Mouse (Mus musculus) lung, adult 2 months (tissue): ENCODE measurements around the gene Rab11a.

Experiments
- CTCF ChIP-seq: fragments of 200-500 bp; IDR thresholded peaks from 2 replicates; pipeline ENCODE4 v1.5.1; 2011; ENCODE audit warnings: mild to moderate bottlenecking, low read length, control low read depth; ENCODE audit not compliant: insufficient read depth
- POLR2A ChIP-seq: fragments of 200-500 bp; IDR thresholded peaks from 2 replicates; pipeline ENCODE4 v1.6.1; 2011; ENCODE audit warnings: low read depth, mild to moderate bottlenecking, control low read depth, low read length, borderline replicate concordance; ENCODE audit errors: extremely low read depth

GRCm38 (mm10) chr9:64695266-64695665 is 42.3 kb downstream of the Rab11a start:
- TF ChIP-seq POLR2A: no peak
- TF ChIP-seq CTCF: no peak
